Mouse (Mus musculus): ENCODE results near the gene Lrig2. TPM values are rescaled to one million over a fixed set of nuclear protein-coding genes. Genes with fewer than 3 reads are reported as not detected.

Gene Lrig2
- polyA plus RNA-seq, 1 experiment from 2014 or later: 35.2 TPM

DNA sequence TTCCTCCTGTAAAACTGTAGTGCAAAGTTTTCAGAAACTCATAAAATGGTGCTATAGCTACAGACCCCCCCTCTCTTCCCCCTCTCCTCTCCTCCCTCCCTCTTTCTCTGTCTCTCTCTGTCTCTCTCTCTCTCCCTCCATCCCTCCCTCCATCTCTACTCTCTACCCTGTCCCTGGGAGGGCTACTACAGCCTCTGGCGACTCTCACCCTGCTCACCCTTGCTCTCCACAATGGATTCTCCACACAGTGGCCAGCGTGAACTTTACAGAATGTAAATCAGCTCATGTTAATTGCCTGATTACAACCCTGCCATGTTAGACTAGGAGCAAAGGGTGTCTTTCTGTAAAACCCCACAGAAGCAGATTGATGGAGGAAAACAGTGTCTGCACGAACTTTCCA, 157.8 kb downstream of the Lrig2 start:
- Histone ChIP-seq H3K36me3 (no peaks in the 10 kb centered on the region), H3K9ac (no peak overlapping the region), H3K4me1 (peaks cover 13% of the 10 kb centered on the region), H3K4me2 (replicated peaks) (no peak overlapping the region), H3K27ac (no peak overlapping the region), H3K9me3 (replicated peaks) (no peaks in the 10 kb centered on the region), H3K4me3 (no peak overlapping the region), H3K27me3 (peaks cover 18% of the 10 kb centered on the region)
- 42% methylated on average over 3 of the region's 3 CpGs for WGBS
- no peak for ATAC-seq (ENCODE audit: low FRiP score)

DNA sequence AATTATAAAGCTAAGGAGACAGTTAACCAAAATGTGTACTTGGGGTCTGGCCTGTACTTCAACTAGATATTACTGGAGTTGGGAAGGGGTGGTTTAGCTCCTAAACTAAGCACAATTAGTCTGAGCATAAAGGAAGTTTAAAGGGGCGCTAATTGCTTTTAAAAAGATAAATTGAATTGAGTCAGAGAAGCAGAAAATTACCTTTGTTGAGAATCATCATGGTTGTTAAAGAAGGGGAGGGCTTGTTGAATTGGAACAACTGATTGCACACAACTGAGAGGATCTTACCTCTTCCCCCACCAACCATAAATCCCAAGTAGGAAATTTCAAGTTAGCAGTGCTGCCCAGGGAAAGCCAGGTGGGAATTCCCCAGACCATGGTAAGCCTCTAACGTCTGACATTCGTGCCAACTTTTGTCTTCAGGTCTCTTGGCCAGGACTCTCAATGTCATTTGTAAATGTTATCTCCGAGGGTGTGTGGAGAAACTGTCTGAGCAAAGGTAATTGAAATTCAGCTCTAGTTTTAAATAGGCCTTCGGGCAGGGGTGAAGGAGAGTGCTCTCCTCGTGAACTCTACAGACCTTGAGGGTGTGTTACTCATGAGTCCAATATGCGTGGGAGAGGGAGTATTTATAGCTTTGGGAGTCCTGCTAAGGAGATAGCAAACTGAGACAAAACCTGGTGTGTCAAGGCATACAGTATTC, 159.2 kb downstream of the Lrig2 start:
- no peak; the same call in 1 of the 2 replicates for ATAC-seq (ENCODE audit: low FRiP score)
- Histone ChIP-seq H3K27me3 (peaks cover 22% of the 10 kb centered on the region), H3K9ac (no peak overlapping the region), H3K36me3 (no peaks in the 10 kb centered on the region), H3K4me2 (replicated peaks) (no peak overlapping the region), H3K4me3 (no peak overlapping the region), H3K9me3 (replicated peaks) (no peaks in the 10 kb centered on the region), H3K4me1 (peaks cover 13% of the 10 kb centered on the region), H3K27ac (no peak overlapping the region)
- 41% methylated on average over 7 of the region's 7 CpGs for WGBS

DNA sequence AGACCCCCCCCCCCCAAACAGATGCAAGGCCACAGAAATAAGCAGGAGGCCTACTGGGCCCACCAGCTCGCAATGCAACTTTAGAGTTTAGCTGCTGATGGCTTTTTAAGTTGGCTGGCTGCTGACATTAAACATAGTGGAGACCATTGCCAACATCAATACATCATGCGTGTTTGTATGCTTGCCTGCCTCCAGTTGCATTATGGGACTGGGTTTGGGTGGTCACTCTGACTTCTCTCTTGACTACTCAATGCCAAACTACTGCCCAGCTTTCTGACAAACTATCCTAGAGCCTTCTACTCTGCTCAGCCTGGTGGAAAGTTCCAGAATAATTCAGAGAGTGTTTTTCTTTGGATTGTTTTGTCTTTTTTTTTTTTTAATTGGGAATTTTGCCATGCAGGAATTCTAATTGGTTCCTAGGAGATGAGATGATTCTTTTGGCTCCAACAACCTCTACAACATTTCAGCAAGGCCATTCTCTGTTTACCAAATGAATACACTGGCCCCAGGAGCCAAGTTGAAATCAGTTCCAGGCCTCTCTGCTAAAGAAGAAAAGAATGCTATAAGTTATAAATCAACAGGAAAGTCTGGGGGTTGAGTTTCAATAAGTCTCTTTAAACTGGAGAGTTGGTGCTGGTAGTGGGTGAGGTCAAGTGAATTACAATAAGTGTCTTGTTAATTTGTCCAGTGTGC, 161.3 kb downstream of the Lrig2 start:
- peaks cover 13% of the 10 kb centered on the region for H3K4me1 ChIP-seq
- no peaks in the 10 kb centered on the region for H3K36me3 ChIP-seq
- no peak for ATAC-seq (ENCODE audit: low FRiP score)
- H3K4me2 ChIP-seq (replicated peaks): no peak overlapping the region
- H3K9me3 ChIP-seq (replicated peaks): no peaks in the 10 kb centered on the region
- H3K9ac ChIP-seq: no peak overlapping the region
- peaks cover 20% of the 10 kb centered on the region for H3K27me3 ChIP-seq
- no peak overlapping the region for H3K4me3 ChIP-seq
- no peak overlapping the region for H3K27ac ChIP-seq
- 87% methylated on average over 2 of the region's 2 CpGs for WGBS

DNA sequence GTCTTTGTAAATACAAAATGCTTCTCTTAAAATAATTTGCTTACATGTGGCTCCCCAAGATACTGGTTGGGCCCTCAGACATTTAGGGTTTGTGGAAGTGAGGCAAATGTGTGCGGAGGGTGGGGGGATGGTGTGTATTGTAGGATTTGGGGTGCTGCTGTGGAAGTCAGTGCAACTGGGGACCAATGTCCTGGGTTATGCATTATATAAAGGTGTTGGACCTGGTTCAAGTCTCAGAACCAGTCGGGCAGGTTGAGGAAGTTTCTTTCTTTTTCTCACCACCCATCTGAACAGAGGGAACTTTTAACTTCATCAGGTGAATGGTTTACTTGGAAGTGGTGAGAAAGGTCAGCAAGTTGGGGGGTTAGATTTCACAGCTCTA, 161.9 kb downstream of the Lrig2 start:
- Histone ChIP-seq H3K4me2 (replicated peaks) (no peak overlapping the region), H3K4me3 (no peak overlapping the region), H3K9ac (no peak overlapping the region), H3K27me3 (peaks cover 14% of the 10 kb centered on the region), H3K4me1 (peaks cover 13% of the 10 kb centered on the region), H3K9me3 (replicated peaks) (no peaks in the 10 kb centered on the region), H3K27ac (0 out of 2 replicates have a peak overlapping the region, but pooled peaks have one; percentile 19), H3K36me3 (no peaks in the 10 kb centered on the region)
- 84% methylated on average over 2 of the region's 2 CpGs for WGBS
- ATAC-seq (ENCODE audit: low FRiP score): peak; percentile 58; the same call in 1 of the 2 replicates

DNA sequence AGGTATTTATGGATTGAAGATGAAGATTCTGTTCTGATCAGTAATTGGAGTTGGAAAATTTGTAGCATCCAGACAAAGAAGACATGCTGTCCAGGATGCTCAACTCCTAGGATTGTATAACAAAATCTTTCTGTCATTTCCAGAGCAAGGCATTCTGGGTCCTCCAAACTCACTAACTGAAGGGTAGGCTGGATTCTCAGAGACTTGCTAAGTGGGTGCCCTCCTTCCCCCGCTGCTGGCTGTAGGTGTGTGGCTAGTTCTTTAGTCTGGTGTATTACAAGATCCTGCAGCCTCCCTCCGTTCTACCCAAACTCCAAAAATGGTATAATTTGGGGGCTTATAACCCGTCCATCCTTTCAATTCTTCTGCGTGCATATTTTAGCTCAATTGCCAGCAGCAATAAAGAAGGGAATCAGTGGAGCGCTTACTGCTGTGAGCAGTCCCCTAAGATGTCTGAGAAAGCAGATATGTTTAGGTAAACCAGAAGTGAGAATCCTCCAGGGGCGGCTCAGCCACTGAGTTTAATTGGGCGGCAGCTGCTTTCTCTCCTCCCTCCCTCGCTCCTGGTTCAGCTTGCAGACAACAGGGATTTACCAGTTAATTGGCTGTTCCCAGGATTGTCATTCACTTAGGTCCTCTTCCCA, 162.4 kb downstream of the Lrig2 start:
- peak; percentile 63 for ATAC-seq (ENCODE audit: low FRiP score)
- H3K27ac ChIP-seq: 0 out of 2 replicates have a peak overlapping the region, but pooled peaks have one; percentile 19
- peaks cover 13% of the 10 kb centered on the region for H3K27me3 ChIP-seq
- H3K4me1 ChIP-seq: peaks cover 13% of the 10 kb centered on the region
- H3K4me2 ChIP-seq (replicated peaks): no peak overlapping the region
- 31% methylated on average over 8 of the region's 8 CpGs for WGBS
- no peak overlapping the region for H3K4me3 ChIP-seq
- no peaks in the 10 kb centered on the region for H3K9me3 ChIP-seq (replicated peaks)
- H3K9ac ChIP-seq: no peak overlapping the region
- H3K36me3 ChIP-seq: no peaks in the 10 kb centered on the region

Other genes with a start within 250 kb of the Lrig2 start
- 21.4 and 22.0 TPM in 2 replicates for gene Slc16a1, start 126.8 kb upstream of the Lrig2 start, polyA plus RNA-seq (2016; fragmentation: Nextera tagmentation; extraction: Ambion mirVana)